In genomic region chr7:25734991-25735390, GRCm38 (mm10) we compare ENCODE assay signal across 22 mouse cellular contexts.
"Had no signal": no experiment of that assay in that cellular context is flagged by ENCODE, and none has a peak within 500 bp of the region (broad histone marks: within the 10 kb centered on the region; RNA-seq: fewer than 3 reads in every experiment).

No protein-coding gene starts in this region.

- H3K4me1 ChIP-seq: heart, embryonic 10.5 days; heart, embryonic 15.5 days; hindbrain, embryonic 13.5 days; hindbrain, embryonic 15.5 days; limb, embryonic 10.5 days; limb, embryonic 12.5 days had no signal

- H3K9ac ChIP-seq: forebrain, postnatal 0 days; heart, embryonic 13.5 days; heart, embryonic 15.5 days; hindbrain, embryonic 13.5 days; hindbrain, embryonic 15.5 days; limb, embryonic 12.5 days had no signal

- H3K9me3 ChIP-seq: heart, embryonic 10.5 days; heart, embryonic 13.5 days; heart, embryonic 15.5 days; hindbrain, embryonic 13.5 days; hindbrain, embryonic 15.5 days; limb, embryonic 10.5 days; limb, embryonic 12.5 days had no signal

- ATAC-seq: forebrain, postnatal 0 days; hindbrain, postnatal 0 days; intestine, embryonic 16.5 days had no signal

- H3K4me3 ChIP-seq: gastrocnemius, adult 2 months; heart, embryonic 10.5 days; heart, embryonic 13.5 days; heart, embryonic 15.5 days; hindbrain, embryonic 13.5 days; hindbrain, embryonic 15.5 days; layer of hippocampus, adult 2 months; left cerebral cortex, adult 2 months; limb, embryonic 10.5 days; limb, embryonic 12.5 days had no signal

- H3K27me3 ChIP-seq: heart, embryonic 13.5 days; heart, embryonic 15.5 days; hindbrain, embryonic 13.5 days; hindbrain, embryonic 15.5 days; limb, embryonic 12.5 days had no signal

- DNase-seq: forebrain, postnatal 0 days; gastrocnemius, adult 2 months; gastrocnemius, postnatal 10 days; gastrocnemius, postnatal 25 days; heart, adult 18-20 months; heart, postnatal 14 days; heart, postnatal 36 days; kidney, adult 11 months; kidney, adult 2 months; kidney, postnatal 10 days; kidney, postnatal 4 days had no signal

- H3K27ac ChIP-seq: gastrocnemius, adult 2 months; heart, embryonic 10.5 days; heart, embryonic 13.5 days; heart, embryonic 15.5 days; hindbrain, embryonic 13.5 days; hindbrain, embryonic 15.5 days; hindbrain, postnatal 0 days; layer of hippocampus, adult 2 months; left cerebral cortex, adult 2 months; limb, embryonic 10.5 days; limb, embryonic 12.5 days had no signal

- H3K4me2 ChIP-seq: heart, embryonic 13.5 days; heart, embryonic 15.5 days; hindbrain, embryonic 13.5 days; hindbrain, embryonic 15.5 days; limb, embryonic 12.5 days had no signal
